Mouse (Mus musculus) ES-Bruce4 (cell line): ENCODE data around the gene Itga10. TPM values are rescaled to one million over a fixed set of nuclear protein-coding genes. Genes with fewer than 3 reads are reported as not detected.
A peak's percentile ranks its signal among the peaks of the same experiment; 100 is the strongest.

Experiments used
- H3K27ac ChIP-seq: 2 replicates; pipeline ENCODE4 v1.5.1; 2012; ENCODE audit warnings: low read length, inconsistent platforms; ENCODE audit not compliant: insufficient read depth
- H3K27me3 ChIP-seq: 2 replicates; pipeline ENCODE4 v1.6.1; 2012; ENCODE audit warnings: mild to moderate bottlenecking, low read length, inconsistent platforms; ENCODE audit not compliant: control insufficient read depth, poor library complexity, insufficient read depth, severe bottlenecking
- H3K36me3 ChIP-seq: 2 replicates; pipeline ENCODE4 v1.6.1; 2012; ENCODE audit warnings: inconsistent platforms, mild to moderate bottlenecking, low read length, moderate library complexity; ENCODE audit not compliant: control insufficient read depth, poor library complexity, insufficient read depth, severe bottlenecking
- H3K4me1 ChIP-seq: one replicate; pipeline ENCODE4 v1.8.1; 2011; ENCODE audit warnings: low read length; ENCODE audit not compliant: control insufficient read depth, insufficient read depth
- H3K4me3 ChIP-seq: 2 replicates; pipeline ENCODE4 v1.5.1; 2011; ENCODE audit warnings: low read depth, mild to moderate bottlenecking, low read length
- H3K9ac ChIP-seq: 2 replicates; pipeline ENCODE4 v1.6.1; 2012; ENCODE audit warnings: low read depth, mild to moderate bottlenecking, inconsistent platforms; ENCODE audit not compliant: poor library complexity, severe bottlenecking
- H3K9me3 ChIP-seq: replicated peaks from 2 replicates; pipeline ENCODE4 v1.6.1; 2012; ENCODE audit warnings: mild to moderate bottlenecking, low read length, inconsistent platforms; ENCODE audit not compliant: control insufficient read depth, poor library complexity, insufficient read depth, severe bottlenecking
- CTCF ChIP-seq: IDR thresholded peaks from one replicate; pipeline ENCODE4 v1.8.1; 2011; ENCODE audit warnings: low read depth, low read length
- EP300 ChIP-seq: IDR thresholded peaks from 2 replicates; pipeline ENCODE4 v1.6.1; 2011; ENCODE audit warnings: low read depth, low read length; ENCODE audit not compliant: insufficient read depth
- POLR2A ChIP-seq: IDR thresholded peaks from one replicate; pipeline ENCODE4 v1.8.1; 2011; ENCODE audit warnings: low read length; ENCODE audit not compliant: insufficient read depth
- polyA plus RNA-seq: library from polyadenylated mRNA; stranded (reverse); fragments of >200 nt; gene quantifications from 2 replicates; pipeline ENCODE4 v1.2.4, GENCODE M21; 2011; ENCODE audit warnings: low read depth; ENCODE audit not compliant: missing spikeins, insufficient read depth, insufficient read length

Gene Itga10
- 0.43 and 1.1 TPM in 2 replicates for polyA plus RNA-seq

GRCm38 (mm10) chr3:96645018-96645649, at the start of gene Itga10:
Itga10 (plus strand) TSS chr3:96645584.
- Histone ChIP-seq H3K27ac (no peak within 1 kb of the TSS), H3K9me3 (no peaks in the 10 kb centered on the region), H3K36me3 (peaks cover 5% of the 10 kb centered on the region; the same call in 1 of the 2 replicates), H3K4me1 (no peaks in the 10 kb centered on the region), H3K9ac (no peak within 1 kb of the TSS), H3K27me3 (no peaks in the 10 kb centered on the region), H3K4me3 (no peak within 1 kb of the TSS)
- TF ChIP-seq CTCF (peak; percentile 59), POLR2A (no peak)

- Histone ChIP-seq H3K4me3 (no peak overlapping the region), H3K9ac (no peak overlapping the region), H3K4me1 (peaks cover 1% of the 10 kb centered on the region), H3K27me3 (no peaks in the 10 kb centered on the region), H3K36me3 (no peaks in the 10 kb centered on the region), H3K9me3 (no peaks in the 10 kb centered on the region), H3K27ac (no peak overlapping the region)
- TF ChIP-seq CTCF (no peak), EP300 (no peak), POLR2A (no peak)
These were observed 49.7 kb upstream of the Itga10 start for GRCm38 (mm10) chr3:96595661-96596060.

- Histone ChIP-seq H3K4me3 (peak within 1 kb of the TSS; percentile 56), H3K27ac (no peak within 1 kb of the TSS), H3K36me3 (no peaks in the 10 kb centered on the region), H3K4me1 (no peaks in the 10 kb centered on the region), H3K9ac (peak within 1 kb of the TSS; percentile 19), H3K9me3 (no peaks in the 10 kb centered on the region), H3K27me3 (no peaks in the 10 kb centered on the region)
- TF ChIP-seq EP300 (no peak), POLR2A (no peak), CTCF (no peak)
These were observed 49.1 kb upstream of the Itga10 start, which contains the start of gene Ankrd34a for GRCm38 (mm10) chr3:96596228-96596707. Ankrd34a (plus strand) TSS chr3:96596636.

- Histone ChIP-seq H3K27ac (no peak overlapping the region), H3K9me3 (no peaks in the 10 kb centered on the region), H3K4me1 (no peaks in the 10 kb centered on the region), H3K36me3 (no peaks in the 10 kb centered on the region), H3K9ac (peak overlapping the region; percentile 19), H3K4me3 (peak overlapping the region; percentile 56), H3K27me3 (no peaks in the 10 kb centered on the region)
- TF ChIP-seq POLR2A (no peak), EP300 (no peak), CTCF (no peak)
These were observed 48.5 kb upstream of the Itga10 start for GRCm38 (mm10) chr3:96596855-96597254.

- peak overlapping the region; percentile 19 for H3K9ac ChIP-seq
- H3K4me1 ChIP-seq: no peaks in the 10 kb centered on the region
- H3K36me3 ChIP-seq: no peaks in the 10 kb centered on the region
- H3K27me3 ChIP-seq: no peaks in the 10 kb centered on the region
- peak overlapping the region; percentile 56 for H3K4me3 ChIP-seq
- H3K27ac ChIP-seq: no peak overlapping the region
- no peaks in the 10 kb centered on the region for H3K9me3 ChIP-seq
- TF ChIP-seq CTCF (no peak), EP300 (no peak), POLR2A (no peak)
These were observed 47.9 kb upstream of the Itga10 start for GRCm38 (mm10) chr3:96597435-96597891.
